Mouse (Mus musculus): ENCODE data around the gene Zmat5. TPM values are rescaled to one million over a fixed set of nuclear protein-coding genes. Genes with fewer than 3 reads are reported as not detected.
A peak's percentile ranks its signal among the peaks of the same experiment; 100 is the strongest.

Gene Zmat5
- polyA plus RNA-seq, 1 experiment, result 55.1 TPM

- TF ChIP-seq POLR2A (IDR thresholded peaks at IDR 0.05; ENCODE audit: borderline replicate concordance, extremely low read depth, low read depth, low read length) (no peak), CTCF (IDR thresholded peaks at IDR 0.05; ENCODE audit: insufficient read depth, low read length) (no peak)
- no peak for DNase-seq
- Histone ChIP-seq H3K4me1 (ENCODE audit: control insufficient read depth, insufficient read depth, low read length) (no peaks in the 10 kb centered on the region), H3K4me3 (replicated peaks; ENCODE audit: extremely low read depth, low read depth, low read length) (no peak overlapping the region)
Observed at GRCm38 (mm10) chr11:4712822-4713221, 8.3 kb downstream of the Zmat5 start.

GRCm38 (mm10) chr11:4714727-4715126, 10.2 kb downstream of the Zmat5 start:
- TF ChIP-seq CTCF (IDR thresholded peaks at IDR 0.05; ENCODE audit: insufficient read depth, low read length) (no peak), POLR2A (IDR thresholded peaks at IDR 0.05; ENCODE audit: borderline replicate concordance, extremely low read depth, low read depth, low read length) (no peak)
- no peak for DNase-seq
- 66% methylated on average over 4 of the region's 4 CpGs for WGBS
- H3K4me3 ChIP-seq (replicated peaks; ENCODE audit: extremely low read depth, low read depth, low read length), result no peak overlapping the region
- H3K4me1 ChIP-seq (ENCODE audit: control insufficient read depth, insufficient read depth, low read length), result no peaks in the 10 kb centered on the region

DNA sequence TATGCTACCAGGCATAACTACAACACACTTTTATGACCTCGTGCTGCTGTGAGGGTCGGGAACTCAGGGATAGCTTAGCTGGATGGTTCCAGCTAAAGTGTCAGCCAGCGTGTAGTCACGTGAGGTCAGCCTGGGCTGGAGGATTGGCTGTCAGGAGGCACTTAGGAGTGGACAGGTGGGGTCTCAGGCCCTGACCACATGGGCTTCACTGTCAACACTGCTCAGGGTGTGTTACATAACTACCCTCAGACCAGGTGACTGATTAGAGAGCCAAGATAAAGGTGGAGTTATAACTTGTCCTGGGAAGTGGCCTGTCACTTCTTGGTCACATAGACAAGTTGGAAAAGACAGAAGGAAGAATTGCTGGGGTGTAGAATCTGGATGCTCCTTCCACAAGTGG, 11.1 kb downstream of the Zmat5 start:
- H3K4me1 ChIP-seq (ENCODE audit: control insufficient read depth, insufficient read depth, low read length), result no peaks in the 10 kb centered on the region
- TF ChIP-seq POLR2A (IDR thresholded peaks at IDR 0.05; ENCODE audit: borderline replicate concordance, extremely low read depth, low read depth, low read length) (no peak), CTCF (IDR thresholded peaks at IDR 0.05; ENCODE audit: insufficient read depth, low read length) (no peak)
- no peak for DNase-seq
- no peak overlapping the region for H3K4me3 ChIP-seq (replicated peaks; ENCODE audit: extremely low read depth, low read depth, low read length)
- 70% methylated on average over 4 of the region's 4 CpGs for WGBS

DNA sequence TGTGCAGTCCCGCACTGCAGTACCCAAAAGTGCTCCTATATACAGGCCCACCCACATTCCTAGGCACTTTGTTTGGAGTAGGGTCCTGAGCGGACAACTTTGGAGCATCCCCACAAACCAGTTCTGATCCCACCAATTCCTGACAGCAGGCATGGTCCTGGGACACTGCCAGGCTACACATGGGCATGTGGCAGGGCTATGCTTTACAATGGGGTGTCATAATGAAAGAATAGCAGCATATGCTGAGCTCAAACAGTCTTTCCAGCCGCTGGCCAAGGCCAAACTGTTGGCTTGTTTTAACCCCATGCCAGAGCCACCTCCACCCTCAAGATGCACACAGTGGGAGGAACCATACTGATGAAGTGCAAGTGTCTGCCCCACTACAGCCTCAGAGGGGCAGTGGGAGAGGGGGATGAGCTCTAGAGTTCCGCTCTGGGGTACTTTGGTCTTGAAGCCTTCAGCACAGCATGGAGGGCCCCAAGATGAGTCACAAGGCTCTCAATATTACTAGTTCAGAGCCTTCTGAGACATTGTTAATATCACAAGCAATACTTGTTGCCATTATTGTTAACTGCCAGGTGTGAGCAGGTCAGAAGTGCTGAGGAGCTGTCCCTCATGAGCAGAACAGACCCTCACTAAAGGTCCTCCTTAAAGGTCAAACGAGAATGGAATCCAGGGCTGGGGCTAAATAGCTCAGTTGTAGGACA, 12.2 kb downstream of the Zmat5 start:
- no peaks in the 10 kb centered on the region for H3K4me1 ChIP-seq (ENCODE audit: control insufficient read depth, insufficient read depth, low read length)
- WGBS, result 91% methylated on average over 5 of the region's 5 CpGs
- TF ChIP-seq POLR2A (IDR thresholded peaks at IDR 0.05; ENCODE audit: borderline replicate concordance, extremely low read depth, low read depth, low read length) (no peak), CTCF (IDR thresholded peaks at IDR 0.05; ENCODE audit: insufficient read depth, low read length) (no peak)
- no peak overlapping the region for H3K4me3 ChIP-seq (replicated peaks; ENCODE audit: extremely low read depth, low read depth, low read length)
- DNase-seq, result no peak

DNA sequence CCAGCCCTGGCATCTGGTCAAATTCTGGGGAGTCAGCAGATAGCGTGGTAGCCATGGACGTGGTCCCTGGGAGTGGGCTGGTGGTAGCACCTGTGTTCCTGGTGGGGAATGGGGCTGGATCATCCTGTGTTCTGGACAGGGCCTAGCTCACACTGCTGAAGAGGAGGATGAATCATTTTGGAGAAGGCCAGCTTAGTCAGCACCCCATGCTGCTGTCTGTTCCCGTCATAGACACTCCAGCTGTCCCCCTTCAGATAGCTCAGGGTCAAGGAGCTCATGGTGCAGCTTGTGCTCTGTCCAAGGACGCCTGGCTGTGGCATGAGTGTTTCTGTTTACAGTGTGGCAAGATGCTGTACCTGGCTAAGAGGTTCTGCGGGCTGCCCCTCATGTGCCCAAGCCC, 14.1 kb downstream of the Zmat5 start:
- WGBS, result 70% methylated on average over 5 of the region's 5 CpGs
- H3K4me1 ChIP-seq (ENCODE audit: control insufficient read depth, insufficient read depth, low read length), result no peaks in the 10 kb centered on the region
- no peak for TF ChIP-seq CTCF (IDR thresholded peaks at IDR 0.05; ENCODE audit: insufficient read depth, low read length)
- H3K4me3 ChIP-seq (replicated peaks; ENCODE audit: extremely low read depth, low read depth, low read length), result no peak overlapping the region
- no peak for DNase-seq

- TF ChIP-seq CTCF (IDR thresholded peaks at IDR 0.05; ENCODE audit: insufficient read depth, low read length), result no peak
- no peak for TF ChIP-seq POLR2A (IDR thresholded peaks at IDR 0.05; ENCODE audit: borderline replicate concordance, extremely low read depth, low read depth, low read length)
- Histone ChIP-seq H3K4me1 (ENCODE audit: control insufficient read depth, insufficient read depth, low read length) (no peaks in the 10 kb centered on the region), H3K4me3 (replicated peaks; ENCODE audit: extremely low read depth, low read depth, low read length) (no peak overlapping the region)
- WGBS, result 89% methylated on average over 9 of the region's 9 CpGs
- no peak for DNase-seq
Observed at GRCm38 (mm10) chr11:4719961-4720360, 15.5 kb downstream of the Zmat5 start.

- Histone ChIP-seq H3K4me3 (replicated peaks; ENCODE audit: extremely low read depth, low read depth, low read length) (no peak overlapping the region), H3K4me1 (ENCODE audit: control insufficient read depth, insufficient read depth, low read length) (no peaks in the 10 kb centered on the region)
- DNase-seq, result no peak
- WGBS, result 72% methylated on average over 11 of the region's 11 CpGs
- TF ChIP-seq CTCF (IDR thresholded peaks at IDR 0.05; ENCODE audit: insufficient read depth, low read length), result no peak
- no peak for TF ChIP-seq POLR2A (IDR thresholded peaks at IDR 0.05; ENCODE audit: borderline replicate concordance, extremely low read depth, low read depth, low read length)
Observed at GRCm38 (mm10) chr11:4720393-4720792, 15.9 kb downstream of the Zmat5 start.

GRCm38 (mm10) chr11:4720900-4721580, 16.6 kb downstream of the Zmat5 start:
- peak; percentile 42 for DNase-seq
- Histone ChIP-seq H3K4me3 (replicated peaks; ENCODE audit: extremely low read depth, low read depth, low read length) (no peak overlapping the region), H3K4me1 (ENCODE audit: control insufficient read depth, insufficient read depth, low read length) (no peaks in the 10 kb centered on the region)
- WGBS, result 56% methylated on average over 7 of the region's 7 CpGs
- TF ChIP-seq POLR2A (IDR thresholded peaks at IDR 0.05; ENCODE audit: borderline replicate concordance, extremely low read depth, low read depth, low read length) (no peak), CTCF (IDR thresholded peaks at IDR 0.05; ENCODE audit: insufficient read depth, low read length) (no peak)

GRCm38 (mm10) chr11:4721728-4722127, 17.2 kb downstream of the Zmat5 start:
- TF ChIP-seq POLR2A (IDR thresholded peaks at IDR 0.05; ENCODE audit: borderline replicate concordance, extremely low read depth, low read depth, low read length) (no peak), CTCF (IDR thresholded peaks at IDR 0.05; ENCODE audit: insufficient read depth, low read length) (no peak)
- no peak overlapping the region for H3K4me3 ChIP-seq (replicated peaks; ENCODE audit: extremely low read depth, low read depth, low read length)
- no peak for DNase-seq
- no peaks in the 10 kb centered on the region for H3K4me1 ChIP-seq (ENCODE audit: control insufficient read depth, insufficient read depth, low read length)
- 83% methylated on average over 8 of the region's 8 CpGs for WGBS

GRCm38 (mm10) chr11:4729603-4730002, 25.1 kb downstream of the Zmat5 start:
- Histone ChIP-seq H3K4me3 (replicated peaks; ENCODE audit: extremely low read depth, low read depth, low read length) (no peak overlapping the region), H3K4me1 (ENCODE audit: control insufficient read depth, insufficient read depth, low read length) (peaks cover 6% of the 10 kb centered on the region)
- no peak for DNase-seq
- 19% methylated on average over 12 of the region's 12 CpGs for WGBS
- TF ChIP-seq POLR2A (IDR thresholded peaks at IDR 0.05; ENCODE audit: borderline replicate concordance, extremely low read depth, low read depth, low read length) (no peak), CTCF (IDR thresholded peaks at IDR 0.05; ENCODE audit: insufficient read depth, low read length) (no peak)
